In the genomic region with DNA sequence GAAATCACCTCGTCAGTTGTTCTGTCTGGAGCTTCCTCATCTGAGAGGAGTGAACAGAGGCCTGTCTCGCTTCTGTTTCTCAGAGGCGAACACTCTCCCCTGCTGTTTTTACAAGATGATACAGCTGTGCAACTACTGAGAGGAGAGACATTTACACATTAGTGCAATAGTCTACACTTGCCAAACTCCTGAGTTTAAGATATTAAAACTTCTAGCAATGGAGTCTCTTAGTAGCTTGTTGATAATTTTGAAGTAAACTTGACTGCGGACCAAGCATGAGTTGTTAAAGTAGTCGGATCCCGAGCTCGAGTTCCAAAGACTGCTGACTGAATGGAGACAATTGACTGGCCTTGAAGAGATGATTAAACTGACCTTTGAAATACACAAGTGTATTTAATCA, we compare ENCODE assay signal across 23 mouse cellular contexts.
"Had no signal": no experiment of that assay in that cellular context is flagged by ENCODE, and none has a peak within 500 bp of the region (broad histone marks: within the 10 kb centered on the region; RNA-seq: fewer than 3 reads in every experiment).

No protein-coding gene starts in this region.

- H3K27ac ChIP-seq: intestine, embryonic 15.5 days; kidney, postnatal 0 days; limb, embryonic 10.5 days; limb, embryonic 13.5 days; liver, embryonic 12.5 days; liver, embryonic 15.5 days; lung, embryonic 15.5 days; midbrain, embryonic 10.5 days; neural tube, embryonic 12.5 days had no signal

- H3K9me3 ChIP-seq: intestine, embryonic 15.5 days; limb, embryonic 10.5 days; limb, embryonic 13.5 days; liver, embryonic 12.5 days; liver, embryonic 15.5 days; lung, embryonic 15.5 days; megakaryocyte, embryonic 14.5 days; midbrain, embryonic 10.5 days; neural tube, embryonic 12.5 days had no signal

- H3K4me3 ChIP-seq: intestine, embryonic 15.5 days; limb, embryonic 10.5 days; limb, embryonic 13.5 days; liver, embryonic 12.5 days; liver, embryonic 15.5 days; lung, embryonic 15.5 days; megakaryocyte, embryonic 14.5 days; midbrain, embryonic 10.5 days; neural tube, embryonic 12.5 days had no signal

- H3K36me3 ChIP-seq: intestine, embryonic 15.5 days; liver, embryonic 15.5 days; lung, embryonic 15.5 days had no signal

- H3K4me1 ChIP-seq: limb, embryonic 10.5 days; liver, embryonic 12.5 days; liver, embryonic 15.5 days; midbrain, embryonic 10.5 days; neural tube, embryonic 12.5 days had no signal

- H3K9ac ChIP-seq: intestine, embryonic 15.5 days; limb, embryonic 13.5 days; liver, embryonic 12.5 days; liver, embryonic 15.5 days; lung, embryonic 15.5 days; neural tube, embryonic 12.5 days had no signal

- H3K27me3 ChIP-seq: intestine, embryonic 15.5 days; limb, embryonic 13.5 days; liver, embryonic 12.5 days; liver, embryonic 15.5 days; lung, embryonic 15.5 days; megakaryocyte, embryonic 14.5 days; neural tube, embryonic 12.5 days had no signal

- ATAC-seq: hindbrain, embryonic 16.5 days; liver, embryonic 12.5 days had no signal

- H3K4me2 ChIP-seq: intestine, embryonic 15.5 days; limb, embryonic 13.5 days; liver, embryonic 12.5 days; liver, embryonic 15.5 days; lung, embryonic 15.5 days; neural tube, embryonic 12.5 days had no signal

- DNase-seq: kidney, adult 18-20 months; kidney, postnatal 25 days; liver; lung, adult 18-20 months; lung, postnatal 10 days; lung, postnatal 36 days; midbrain, embryonic 14.5 days; right cerebral cortex, adult 18-20 months; right cerebral cortex, postnatal 14 days; right cerebral cortex, postnatal 4 days; thymus, adult 18-20 months; thymus, postnatal 36 days had no signal
